Mouse (Mus musculus): ENCODE measurements at regions not wholly inside any gene's neighbourhood (a gene's known extent, or its start where the extent isn't known, plus 50 kb on each side); places are given as distances from the start of the nearest gene placed in this dataset.

- TF ChIP-seq CTCF (IDR thresholded peaks at IDR 0.05; ENCODE audit: control insufficient read depth, insufficient read depth, low read length) (no peak), POLR2A (IDR thresholded peaks at IDR 0.05; ENCODE audit: borderline replicate concordance, control insufficient read depth, low read depth, low read length) (no peak)
These were observed 648.5 kb upstream of the Cited2 start for GRCm38 (mm10) chr10:17074402-17075027.

Measured in bone marrow, adult 2 months (tissue).